Mouse (Mus musculus) embryonic facial prominence, embryonic 14.5 days (tissue): Measurements from ENCODE around the gene Phf23. TPM values are rescaled to one million over a fixed set of nuclear protein-coding genes. Genes with fewer than 3 reads are reported as not detected.

ENCODE experiments used
- ATAC-seq: fragments of 200-750 bp; cut with Nextera tagmentation; 2 replicates; pipeline ENCODE4 v1.8.0; 2017; ENCODE audit warnings: low read depth, moderate number of reproducible peaks, moderate TSS enrichment
- DNase-seq: peaks from one replicate; pipeline ENCODE4 v3.0.0-alpha.2; 2015; ENCODE audit warnings: low spot score
- H3K27ac ChIP-seq: fragments of 300-500 bp; sonication (generic); replicated peaks from 2 replicates; pipeline ENCODE4 v1.5.1; 2014; ENCODE audit warnings: low read depth, mild to moderate bottlenecking, low read length, moderate library complexity
- H3K27me3 ChIP-seq: fragments of 300-500 bp; sonication (generic); replicated peaks from 2 replicates; pipeline ENCODE4 v1.6.1; 2014; ENCODE audit warnings: low read length; ENCODE audit not compliant: control insufficient read depth, insufficient read depth
- H3K36me3 ChIP-seq: fragments of 300-500 bp; sonication (generic); 2 replicates; pipeline ENCODE4 v1.6.1; 2014; ENCODE audit warnings: low read length, mixed read lengths; ENCODE audit not compliant: control insufficient read depth, insufficient read depth
- H3K4me1 ChIP-seq: fragments of 300-500 bp; sonication (generic); 2 replicates; pipeline ENCODE4 v1.6.1; 2014; ENCODE audit warnings: antibody characterized with exemption, low read length; ENCODE audit not compliant: control insufficient read depth, insufficient read depth
- H3K4me2 ChIP-seq: fragments of 300-500 bp; sonication (generic); 2 replicates; pipeline ENCODE4 v1.6.1; 2014; ENCODE audit warnings: low read depth, mild to moderate bottlenecking, low read length, moderate library complexity, mixed read lengths
- H3K4me3 ChIP-seq: fragments of 300-500 bp; sonication (generic); 2 replicates; pipeline ENCODE4 v1.5.1; 2014; ENCODE audit warnings: low read depth, mild to moderate bottlenecking, low read length
- H3K9ac ChIP-seq: fragments of 300-500 bp; sonication (generic); 2 replicates; pipeline ENCODE4 v1.6.1; 2014; ENCODE audit warnings: low read depth, mild to moderate bottlenecking, low read length, moderate library complexity, mixed read lengths
- H3K9me3 ChIP-seq: fragments of 300-500 bp; sonication (generic); 2 replicates; pipeline ENCODE4 v1.6.1; 2016; ENCODE audit warnings: low read length; ENCODE audit not compliant: control insufficient read depth
- WGBS: fragments of 180-500 bp; shearing (Covaris S2); extraction: QIAGEN DNeasy Blood & Tissue Kit; methylation state at CpG from one replicate; pipeline ENCODE4 v1.1.7; 2014; 5-methylcytosine and 5-hydroxymethylcytosine counted together
- polyA plus RNA-seq: library from polyadenylated mRNA; unstranded; fragments of >200 nt; fragmentation: Nextera tagmentation; extraction: Ambion mirVana; gene quantifications from 2 replicates; pipeline ENCODE4 v1.2.1, GENCODE M21; 2014

Phf23 gene
- polyA plus RNA-seq, 1 experiment from 2014 or later = 49.3 TPM

DNA sequence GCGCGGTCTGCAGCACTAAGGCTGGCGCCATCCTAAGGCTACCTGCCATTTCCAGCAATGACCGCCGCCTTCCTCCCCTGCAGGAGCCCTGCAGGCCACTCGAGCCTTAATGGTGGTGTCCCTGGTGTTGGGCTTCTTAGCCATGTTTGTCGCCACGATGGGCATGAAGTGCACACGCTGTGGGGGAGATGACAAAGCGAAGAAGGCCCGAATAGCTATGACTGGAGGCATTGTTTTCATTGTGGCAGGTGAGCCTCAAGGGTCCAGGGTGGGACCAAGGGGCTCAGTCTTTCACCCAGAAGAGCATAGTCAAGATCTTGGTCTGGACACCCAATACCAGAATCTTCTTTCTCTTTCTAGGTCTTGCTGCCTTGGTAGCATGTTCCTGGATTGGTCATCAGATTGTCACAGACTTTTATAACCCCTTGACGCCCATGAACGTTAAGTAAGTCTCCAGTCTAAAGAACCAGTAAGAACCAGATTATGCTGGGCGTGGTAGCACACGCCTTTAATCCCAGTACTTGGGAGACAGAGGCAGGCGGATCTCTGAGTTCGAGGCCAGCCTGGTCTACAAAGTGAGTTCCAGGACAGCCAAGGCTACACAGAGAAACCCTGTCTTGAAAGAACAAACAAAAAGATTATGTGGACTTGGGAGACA, 28.6 kb upstream of the Phf23 start:
- Histone ChIP-seq H3K27ac (0 out of 2 replicates have a peak overlapping the region, but pooled peaks have one; percentile 8), H3K27me3 (peaks cover 59% of the 10 kb centered on the region), H3K9me3 (no peaks in the 10 kb centered on the region), H3K9ac (peak overlapping the region; percentile 62), H3K36me3 (peaks cover 32% of the 10 kb centered on the region), H3K4me3 (peak overlapping the region; percentile 45), H3K4me1 (peaks cover 6% of the 10 kb centered on the region; the same call in 1 of the 2 replicates), H3K4me2 (peak overlapping the region; percentile 67)
- ATAC-seq = no peak
- DNase-seq = no peak
- 49% methylated on average over 13 of the region's 17 CpGs for WGBS

GRCm38 (mm10) chr11:69968793-69969192, 26.8 kb upstream of the Phf23 start:
- DNase-seq = no peak
- ATAC-seq = no peak
- Histone ChIP-seq H3K4me3 (no peak overlapping the region), H3K9ac (no peak overlapping the region), H3K27ac (no peak overlapping the region), H3K27me3 (peaks cover 41% of the 10 kb centered on the region), H3K4me2 (no peak overlapping the region), H3K4me1 (peaks cover 6% of the 10 kb centered on the region; the same call in 1 of the 2 replicates), H3K9me3 (no peaks in the 10 kb centered on the region), H3K36me3 (peaks cover 44% of the 10 kb centered on the region)
- WGBS = 85% methylated on average over 4 of the region's 4 CpGs

DNA sequence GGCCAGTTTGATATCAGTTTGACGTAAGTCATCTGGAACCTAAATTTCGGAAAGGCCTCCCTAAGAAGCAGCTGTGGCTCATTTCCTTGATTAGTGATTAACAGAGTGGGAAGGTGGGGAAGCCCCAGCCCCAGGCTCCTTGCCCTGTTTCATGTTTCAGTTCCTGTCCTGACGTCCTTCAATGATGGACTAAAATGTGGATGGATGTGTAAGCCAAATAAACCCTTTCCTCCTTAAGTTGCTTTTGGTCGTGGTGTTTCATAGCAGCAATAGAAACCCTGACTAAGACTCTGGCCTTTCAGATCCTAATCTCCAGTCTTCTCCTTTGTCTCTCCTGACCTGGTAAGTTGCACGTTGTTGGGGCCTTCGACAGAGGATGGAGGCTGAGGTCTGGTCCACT, 25.4 kb upstream of the Phf23 start:
- Histone ChIP-seq H3K27ac (no peak overlapping the region), H3K4me2 (no peak overlapping the region), H3K4me3 (no peak overlapping the region), H3K36me3 (peaks cover 57% of the 10 kb centered on the region), H3K9me3 (no peaks in the 10 kb centered on the region), H3K9ac (0 out of 2 replicates have a peak overlapping the region, but pooled peaks have one; percentile 6), H3K27me3 (peaks cover 26% of the 10 kb centered on the region), H3K4me1 (peaks cover 6% of the 10 kb centered on the region; the same call in 1 of the 2 replicates)
- DNase-seq = no peak
- ATAC-seq = no peak
- WGBS = 69% methylated on average over 6 of the region's 6 CpGs

GRCm38 (mm10) chr11:69970775-69971174, 24.8 kb upstream of the Phf23 start:
- H3K27ac ChIP-seq = no peak overlapping the region
- H3K36me3 ChIP-seq = peaks cover 63% of the 10 kb centered on the region

DNA sequence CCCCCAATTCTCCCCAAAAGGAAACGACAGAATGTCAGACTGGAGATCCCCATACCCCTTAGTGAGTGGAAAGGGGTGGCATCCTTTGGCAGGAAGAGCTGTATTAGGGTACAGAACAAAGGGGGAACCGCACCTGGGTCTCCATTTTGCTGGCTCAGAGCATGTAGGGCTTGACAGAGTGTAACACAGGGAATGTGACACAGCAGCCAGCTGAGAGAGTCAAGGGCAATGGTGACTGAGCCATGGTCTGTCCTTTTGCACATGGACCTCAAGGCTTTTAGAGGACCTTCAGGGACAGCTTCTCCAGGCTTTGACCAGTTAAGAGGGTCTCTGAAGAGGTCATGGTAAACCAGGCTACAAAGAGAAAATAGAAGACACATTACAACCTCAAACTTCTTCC, 20.7 kb upstream of the Phf23 start:
- Histone ChIP-seq H3K9ac (no peak overlapping the region), H3K27me3 (no peaks in the 10 kb centered on the region), H3K9me3 (no peaks in the 10 kb centered on the region), H3K36me3 (peaks cover 71% of the 10 kb centered on the region), H3K27ac (no peak overlapping the region), H3K4me1 (peaks cover 4% of the 10 kb centered on the region; the same call in 1 of the 2 replicates), H3K4me3 (no peak overlapping the region), H3K4me2 (no peak overlapping the region)
- DNase-seq = no peak
- 94% methylated on average over 2 of the region's 2 CpGs for WGBS
- ATAC-seq = no peak

More at GRCm38 (mm10) chr11:69970775-69971174, 24.8 kb upstream of the Phf23 start:
- H3K9me3 ChIP-seq = no peaks in the 10 kb centered on the region
- DNase-seq (no peak), ATAC-seq (no peak)
- no peak overlapping the region for H3K4me3 ChIP-seq
- peaks cover 21% of the 10 kb centered on the region for H3K27me3 ChIP-seq
- 70% methylated on average over 3 of the region's 3 CpGs for WGBS
- peaks cover 6% of the 10 kb centered on the region; the same call in 1 of the 2 replicates for H3K4me1 ChIP-seq
- no peak overlapping the region for H3K9ac ChIP-seq
- no peak overlapping the region for H3K4me2 ChIP-seq

- 83% methylated on average over 4 of the region's 4 CpGs for WGBS
Measured at GRCm38 (mm10) chr11:69976271-69976670, 19.3 kb upstream of the Phf23 start.

GRCm38 (mm10) chr11:69979827-69980195, 15.8 kb upstream of the Phf23 start:
- no peak for ATAC-seq
- H3K36me3 ChIP-seq = peaks cover 50% of the 10 kb centered on the region

More at GRCm38 (mm10) chr11:69976271-69976670, 19.3 kb upstream of the Phf23 start:
- Histone ChIP-seq H3K4me1 (peaks cover 4% of the 10 kb centered on the region; the same call in 1 of the 2 replicates), H3K9me3 (no peaks in the 10 kb centered on the region), H3K4me2 (no peak overlapping the region), H3K4me3 (no peak overlapping the region), H3K9ac (no peak overlapping the region), H3K27ac (no peak overlapping the region), H3K27me3 (no peaks in the 10 kb centered on the region), H3K36me3 (peaks cover 62% of the 10 kb centered on the region)
- DNase-seq (no peak), ATAC-seq (no peak)

DNA sequence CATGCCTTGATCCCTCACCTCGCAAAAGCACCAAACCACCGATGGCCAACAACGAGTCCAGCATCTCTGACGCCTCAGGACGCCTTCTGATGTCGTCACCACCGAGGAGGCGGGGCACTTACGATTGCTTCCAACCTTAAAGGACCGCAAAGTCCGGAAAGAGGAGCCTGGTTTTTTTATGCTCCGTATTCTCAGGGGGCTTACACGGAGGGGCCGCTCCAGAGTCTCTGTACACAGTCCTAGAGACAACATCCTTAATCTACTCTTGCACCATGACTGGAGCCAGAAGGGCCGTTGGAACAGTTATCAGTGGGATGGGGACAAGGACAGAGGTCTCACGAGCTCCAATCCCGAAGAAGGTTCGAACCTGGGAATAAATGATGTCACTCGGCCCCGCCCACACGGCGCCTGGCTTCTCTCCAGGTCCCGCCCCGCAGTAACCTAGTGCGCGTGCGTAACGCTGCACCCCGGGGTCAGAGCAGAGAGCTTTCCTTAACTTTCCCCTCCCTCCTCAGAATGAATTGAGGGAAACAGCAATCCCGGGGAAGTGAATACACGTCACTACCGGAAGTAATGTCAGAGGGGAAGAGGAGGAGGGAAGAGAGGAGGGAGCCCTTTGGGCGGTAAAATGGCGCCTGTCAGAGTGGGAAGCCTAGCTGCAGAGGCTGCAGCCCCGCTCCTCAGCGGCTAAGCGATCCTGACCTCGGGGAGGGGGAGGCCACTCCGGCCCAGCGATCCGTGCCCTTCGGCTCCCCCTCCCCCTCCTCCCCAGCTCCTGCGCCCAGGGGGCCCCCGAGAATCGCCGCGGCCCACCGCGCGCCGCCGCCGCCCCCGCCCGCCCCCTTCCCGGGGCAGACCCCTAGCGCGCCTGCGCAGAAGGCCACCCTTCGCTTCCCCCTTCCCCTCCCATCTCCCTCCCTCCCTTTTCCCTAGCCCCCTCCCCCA, 15.1 kb upstream of the Phf23 start:
- peaks cover 17% of the 10 kb centered on the region for H3K4me1 ChIP-seq
- H3K4me3 ChIP-seq = peak overlapping the region; percentile 99
- peak; percentile 95 for ATAC-seq
- no peaks in the 10 kb centered on the region for H3K9me3 ChIP-seq
- H3K27me3 ChIP-seq = no peaks in the 10 kb centered on the region
- H3K36me3 ChIP-seq = peaks cover 50% of the 10 kb centered on the region
- DNase-seq = peak; percentile 99
- 0% methylated on average over 30 of the region's 60 CpGs for WGBS
- H3K9ac ChIP-seq = peak overlapping the region; percentile 98
- peak overlapping the region; percentile 99 for H3K27ac ChIP-seq
- peak overlapping the region; percentile 60 for H3K4me2 ChIP-seq

More at GRCm38 (mm10) chr11:69979827-69980195, 15.8 kb upstream of the Phf23 start:
- Histone ChIP-seq H3K9ac (peak overlapping the region; percentile 98), H3K9me3 (no peaks in the 10 kb centered on the region), H3K27ac (peak overlapping the region; percentile 99), H3K4me2 (peak overlapping the region; percentile 60), H3K4me3 (peak overlapping the region; percentile 99), H3K4me1 (peaks cover 17% of the 10 kb centered on the region), H3K27me3 (no peaks in the 10 kb centered on the region)
- 2% methylated on average over 16 of the region's 16 CpGs for WGBS
- DNase-seq = no peak
